In the genomic region with DNA sequence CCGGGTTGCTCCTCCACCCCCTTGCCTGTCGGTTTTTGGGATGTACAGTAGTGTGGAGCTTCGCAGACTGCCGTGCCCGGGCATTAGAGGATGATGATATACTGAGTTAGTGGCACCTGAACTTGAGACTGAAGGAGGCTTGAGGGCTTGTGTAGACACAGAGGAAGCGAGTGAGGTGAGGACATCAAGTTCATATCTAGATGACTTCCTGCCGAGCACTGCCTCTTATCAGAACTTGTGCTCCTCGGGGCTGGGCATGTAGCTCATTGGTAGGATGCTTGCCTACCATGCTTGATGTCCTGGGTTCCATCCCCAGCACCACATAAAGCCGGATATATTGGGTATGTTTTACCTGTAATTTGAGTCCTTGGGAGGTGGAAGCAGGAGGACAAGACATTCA, we compare ENCODE assay signal across 25 mouse cellular contexts. TPM values are rescaled to one million over a fixed set of nuclear protein-coding genes. Genes with fewer than 3 reads are reported as not detected.
A peak's percentile ranks its signal among the peaks of the same experiment; 100 is the strongest.
DNase-seq lines count a peak whose midpoint lies in the region; ATAC-seq and TF ChIP-seq lines count a peak whose summit lies in the region.
"Had no signal": no experiment of that assay in that cellular context is flagged by ENCODE, and none has a peak within 500 bp of the region (broad histone marks: within the 10 kb centered on the region; RNA-seq: fewer than 3 reads in every experiment).

No protein-coding gene starts in this region.

- H3K27ac ChIP-seq in cerebellum, adult 2 months (ENCODE audit: insufficient read depth, low read length) = peak overlapping the region; percentile 45; the same call in 1 of the 2 replicates
- H3K27ac ChIP-seq in liver, embryonic 15.5 days (replicated peaks) = peak overlapping the region; percentile 79
- H3K27ac ChIP-seq in forebrain, embryonic 11.5 days (ENCODE audit: low read depth, low read length) = no peak overlapping the region
- H3K27ac ChIP-seq: forebrain, embryonic 13.5 days; kidney, postnatal 0 days; macrophage had no signal

- peak overlapping the region; percentile 25 for H3K9ac ChIP-seq in liver, embryonic 15.5 days
- no peak overlapping the region for H3K9ac ChIP-seq in forebrain, embryonic 11.5 days (ENCODE audit: low read length)
- H3K9ac ChIP-seq: forebrain, embryonic 13.5 days; heart, embryonic 12.5 days had no signal

- TF ChIP-seq CTCF in cerebellum, adult 2 months (IDR thresholded peaks at IDR 0.05; ENCODE audit: borderline replicate concordance, insufficient read depth, low read depth, low read length) = no peak

- H3K27me3 ChIP-seq in cerebellum, adult 2 months (ENCODE audit: control insufficient read depth, insufficient read depth, low read length) = no peaks in the 10 kb centered on the region
- no peaks in the 10 kb centered on the region for H3K27me3 ChIP-seq in liver, embryonic 15.5 days
- H3K27me3 ChIP-seq in forebrain, embryonic 11.5 days (ENCODE audit: control insufficient read depth, insufficient read depth, low read length) = no peaks in the 10 kb centered on the region
- H3K27me3 ChIP-seq: CH12.LX; forebrain, embryonic 13.5 days; heart, embryonic 12.5 days had no signal

- H3K4me1 ChIP-seq in cerebellum, adult 2 months (ENCODE audit: control insufficient read depth, insufficient read depth, low read length) = peaks cover 19% of the 10 kb centered on the region
- peaks cover 94% of the 10 kb centered on the region for H3K4me1 ChIP-seq in liver, embryonic 15.5 days (replicated peaks)
- H3K4me1 ChIP-seq in forebrain, embryonic 11.5 days (replicated peaks; ENCODE audit: control insufficient read depth, insufficient read depth, low read length) = no peaks in the 10 kb centered on the region
- H3K4me1 ChIP-seq: forebrain, embryonic 13.5 days had no signal

- H3K4me3 ChIP-seq in cerebellum, adult 2 months (replicated peaks; ENCODE audit: insufficient read depth, low read depth, low read length) = no peak overlapping the region
- peak overlapping the region; percentile 16 for H3K4me3 ChIP-seq in liver, embryonic 15.5 days (replicated peaks)
- H3K4me3 ChIP-seq in forebrain, embryonic 11.5 days (ENCODE audit: low read depth, low read length) = no peak overlapping the region
- H3K4me3 ChIP-seq: forebrain, embryonic 13.5 days; heart, embryonic 12.5 days; myocyte had no signal

- peaks cover 43% of the 10 kb centered on the region for H3K36me3 ChIP-seq in liver, embryonic 15.5 days (replicated peaks)
- no peaks in the 10 kb centered on the region for H3K36me3 ChIP-seq in forebrain, embryonic 11.5 days (ENCODE audit: control insufficient read depth, insufficient read depth, low read length)

- DNase-seq in cerebellum, adult 2 months = no peak
- no peak for DNase-seq in cerebellum, adult 8-10 months
- DNase-seq in layer of hippocampus, postnatal 10 days (ENCODE audit: low spot score in 2 of 2) = no peak
- DNase-seq in forebrain, embryonic 11.5 days (ENCODE audit: low spot score) = no peak
- no peak for DNase-seq in urinary bladder, adult 2 months (ENCODE audit: low spot score)
- no peak for DNase-seq in adrenal gland, adult 18-20 months (ENCODE audit: low spot score in 2 of 2)
- DNase-seq: adrenal gland, adult 2 months; cerebellum, postnatal 10 days; embryo, embryonic 11 days; heart, adult 11 months; heart, postnatal 36 days; midbrain, embryonic 14.5 days; spleen, adult 18-20 months; thymus, adult 18-20 months; thymus, postnatal 4 days had no signal

- 54% methylated on average over 9 of the region's 9 CpGs for WGBS in cerebellum, adult 2 months
- 52% methylated on average over 9 of the region's 9 CpGs for WGBS in liver, embryonic 15.5 days (ENCODE audit: insufficient replicate concordance)
- 91% methylated on average over 9 of the region's 9 CpGs for WGBS in forebrain, embryonic 11.5 days

- H3K9me3 ChIP-seq in liver, embryonic 15.5 days (replicated peaks) = no peaks in the 10 kb centered on the region
- no peaks in the 10 kb centered on the region for H3K9me3 ChIP-seq in forebrain, embryonic 11.5 days (ENCODE audit: control insufficient read depth, low read length)
- H3K9me3 ChIP-seq: heart, embryonic 12.5 days had no signal

- TF ChIP-seq POLR2A in cerebellum, adult 2 months (IDR thresholded peaks at IDR 0.05; ENCODE audit: borderline replicate concordance, insufficient read depth, low read length) = no peak

- peak overlapping the region; percentile 49 for H3K4me2 ChIP-seq in liver, embryonic 15.5 days
- H3K4me2 ChIP-seq in forebrain, embryonic 11.5 days (ENCODE audit: low read depth, low read length, severe bottlenecking) = no peak overlapping the region
- H3K4me2 ChIP-seq: forebrain, embryonic 13.5 days; heart, embryonic 12.5 days had no signal

- peak; percentile 67 for ATAC-seq in erythroid progenitor cell, adult 5-6 weeks (replicated peaks; ENCODE audit: low FRiP score, poor library complexity, severe bottlenecking)
- peak; percentile 53 for ATAC-seq in liver, embryonic 15.5 days (ENCODE audit: insufficient read depth)
- no peak for ATAC-seq in forebrain, embryonic 11.5 days (replicated peaks; ENCODE audit: low FRiP score)
- ATAC-seq: forebrain, embryonic 13.5 days; hindbrain, embryonic 16.5 days; intestine, postnatal 0 days had no signal

RNA-seq across cellular contexts. Expression of gene Hectd4, which starts 10.8 kb away (rescaled TPM):
- 81.2 and 86.4 TPM in 2 replicates for polyA plus RNA-seq in cerebellum, adult 2 months (2012; rRNA removed)
- total RNA-seq in erythroid progenitor cell, adult 5-6 weeks (2015; ENCODE audit: low replicate concordance) = 214 and 233 TPM in 2 replicates
- 286 and 356 TPM in 2 replicates for total RNA-seq in erythroid progenitor cell, adult 5-6 weeks (2017; ENCODE audit: low replicate concordance)
- 10.1 and 12.0 TPM in 2 replicates for polyA plus RNA-seq in liver, embryonic 15.5 days (2015; fragmentation: Nextera tagmentation; extraction: Ambion mirVana)
- total RNA-seq in layer of hippocampus, postnatal 10 days (2021) = 100 to 1,000 TPM; 190 to 212 TPM
- polyA plus RNA-seq in forebrain, embryonic 11.5 days (2014; fragmentation: Nextera tagmentation; extraction: Ambion mirVana) = 11.5 and 13.4 TPM in 2 replicates
- polyA plus RNA-seq in urinary bladder, adult 2 months (2012; rRNA removed) = 11.8 and 13.2 TPM in 2 replicates
- 10 to 100 TPM; 17.6 to 20.4 TPM for total RNA-seq in adrenal gland, adult 18-20 months (2021)

RNA-seq across cellular contexts. Expression of gene Rpl6, which starts 26.5 kb away (rescaled TPM):
- polyA plus RNA-seq in cerebellum, adult 2 months (2012; rRNA removed) = 363 and 400 TPM in 2 replicates
- total RNA-seq in erythroid progenitor cell, adult 5-6 weeks (2015; ENCODE audit: low replicate concordance) = 759 and 847 TPM in 2 replicates
- 373 and 474 TPM in 2 replicates for total RNA-seq in erythroid progenitor cell, adult 5-6 weeks (2017; ENCODE audit: low replicate concordance)
- polyA plus RNA-seq in liver, embryonic 15.5 days (2015; fragmentation: Nextera tagmentation; extraction: Ambion mirVana) = 294 and 338 TPM in 2 replicates
- 100 to 1,000 TPM; 520 to 542 TPM for total RNA-seq in layer of hippocampus, postnatal 10 days (2021)
- polyA plus RNA-seq in forebrain, embryonic 11.5 days (2014; fragmentation: Nextera tagmentation; extraction: Ambion mirVana) = 586 and 620 TPM in 2 replicates
- 889 and 965 TPM in 2 replicates for polyA plus RNA-seq in urinary bladder, adult 2 months (2012; rRNA removed)
- total RNA-seq in adrenal gland, adult 18-20 months (2021) = 1,000 to 10,000 TPM in 1 of 2 experiments, 100 to 1,000 TPM in 1; 921 to 1,031 TPM

RNA-seq across cellular contexts. Expression of gene Ptpn11, which starts 39.6 kb away (rescaled TPM):
- 89.0 and 91.8 TPM in 2 replicates for polyA plus RNA-seq in cerebellum, adult 2 months (2012; rRNA removed)
- total RNA-seq in erythroid progenitor cell, adult 5-6 weeks (2015; ENCODE audit: low replicate concordance) = 19.3 and 20.9 TPM in 2 replicates
- 36.9 and 44.9 TPM in 2 replicates for total RNA-seq in erythroid progenitor cell, adult 5-6 weeks (2017; ENCODE audit: low replicate concordance)
- polyA plus RNA-seq in liver, embryonic 15.5 days (2015; fragmentation: Nextera tagmentation; extraction: Ambion mirVana) = 9.1 and 9.2 TPM in 2 replicates
- 10 to 100 TPM; 78.1 to 82.4 TPM for total RNA-seq in layer of hippocampus, postnatal 10 days (2021)
- 27.4 and 28.6 TPM in 2 replicates for polyA plus RNA-seq in forebrain, embryonic 11.5 days (2014; fragmentation: Nextera tagmentation; extraction: Ambion mirVana)
- 40.0 and 56.5 TPM in 2 replicates for polyA plus RNA-seq in urinary bladder, adult 2 months (2012; rRNA removed)
- total RNA-seq in adrenal gland, adult 18-20 months (2021) = 100 to 1,000 TPM; 115 to 136 TPM
